Mouse (Mus musculus): Measurements from ENCODE around the gene Cacna2d3. TPM values are rescaled to one million over a fixed set of nuclear protein-coding genes. Genes with fewer than 3 reads are reported as not detected.

The Cacna2d3 gene
- total RNA-seq (2021): under 1 TPM; 0.23 to 0.31 TPM

DNA sequence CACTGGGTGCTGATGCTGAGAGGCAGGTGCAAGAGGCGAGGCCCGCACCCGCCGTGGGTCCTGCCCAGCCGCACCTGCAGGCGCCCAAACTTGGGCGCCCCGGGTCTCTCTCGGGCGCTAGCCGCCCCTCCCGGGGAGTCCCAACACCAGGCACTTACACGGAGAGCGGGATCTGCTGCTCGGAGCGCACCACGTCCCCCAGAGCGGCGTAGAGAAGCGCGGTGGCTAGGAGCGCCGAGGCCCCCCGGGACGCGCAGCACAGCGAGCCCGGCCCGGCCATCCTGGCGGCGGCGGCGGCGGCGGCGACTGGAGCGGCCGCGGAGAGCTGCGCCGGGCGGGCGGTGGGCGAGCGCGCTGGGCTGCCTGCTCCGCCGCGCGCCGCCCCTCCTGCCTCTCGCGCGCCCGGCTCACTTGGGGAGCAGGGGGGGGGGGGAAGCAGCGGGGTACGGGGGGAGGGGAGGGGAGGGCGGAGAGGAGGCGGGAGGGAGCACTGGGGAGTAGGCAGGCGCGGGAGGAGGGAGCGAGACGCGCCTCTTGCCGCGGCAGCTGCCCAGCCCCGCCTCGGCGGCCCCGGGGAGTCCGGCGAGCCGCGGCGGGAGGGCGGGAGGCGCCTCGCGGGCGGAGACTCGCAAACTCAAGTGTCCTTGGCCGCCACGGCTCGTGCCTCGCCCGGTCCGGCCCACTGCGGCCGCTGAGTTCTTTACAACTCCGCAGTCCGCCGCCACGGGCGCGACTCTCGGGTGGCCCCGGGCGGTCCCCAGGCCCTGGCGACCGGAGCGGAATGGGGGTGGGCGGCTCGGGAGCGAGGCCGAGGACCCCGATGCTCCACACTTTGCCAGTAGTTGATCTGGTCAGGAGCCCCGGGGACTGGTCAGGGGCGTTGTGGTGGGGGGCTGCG lies at the start of gene Cacna2d3:
TSS of gene Cacna2d3 (minus strand) at position 377 of the 898 bp plus-strand sequence.
- DNase-seq: peak; percentile 40

DNA sequence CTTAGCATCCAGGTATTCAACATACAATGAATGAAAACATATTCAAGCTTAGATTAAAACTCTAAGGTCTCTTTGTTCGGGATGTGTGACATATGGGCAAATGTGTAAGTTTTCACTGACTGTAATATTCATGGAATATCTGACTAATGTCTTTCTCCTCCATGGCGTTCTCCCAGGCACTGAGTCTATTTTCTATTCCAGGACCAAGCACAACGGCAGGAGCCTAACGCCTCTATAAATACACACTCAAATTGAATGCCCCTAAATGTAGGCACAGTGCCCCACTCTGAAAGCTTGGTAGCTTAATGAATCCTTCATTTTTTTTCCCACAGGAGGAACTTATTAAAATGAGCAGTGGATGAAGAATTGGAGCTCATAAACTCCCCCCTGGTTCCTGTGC lies 47.8 kb upstream of the Cacna2d3 start:
- DNase-seq: no peak

DNA sequence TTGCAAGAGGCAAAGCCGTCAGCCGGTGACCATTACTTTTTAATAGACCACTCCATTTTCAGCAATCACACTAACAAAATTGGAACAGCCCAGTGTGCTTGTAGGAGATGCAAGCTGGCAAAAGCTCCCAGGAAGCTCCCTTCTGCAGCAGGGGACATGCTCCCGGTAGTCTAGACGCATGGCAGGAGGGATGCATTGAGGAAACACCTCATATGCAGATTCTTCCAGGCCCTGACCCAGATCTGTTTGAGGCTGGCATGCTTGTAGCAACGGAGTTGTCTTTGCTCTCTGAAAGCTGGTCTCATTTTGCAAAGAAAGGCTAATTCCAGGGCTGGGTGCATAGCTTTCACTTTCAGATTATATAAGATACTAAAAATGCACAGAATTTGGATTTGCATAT lies 31.2 kb upstream of the Cacna2d3 start:
- no peak for DNase-seq

DNA sequence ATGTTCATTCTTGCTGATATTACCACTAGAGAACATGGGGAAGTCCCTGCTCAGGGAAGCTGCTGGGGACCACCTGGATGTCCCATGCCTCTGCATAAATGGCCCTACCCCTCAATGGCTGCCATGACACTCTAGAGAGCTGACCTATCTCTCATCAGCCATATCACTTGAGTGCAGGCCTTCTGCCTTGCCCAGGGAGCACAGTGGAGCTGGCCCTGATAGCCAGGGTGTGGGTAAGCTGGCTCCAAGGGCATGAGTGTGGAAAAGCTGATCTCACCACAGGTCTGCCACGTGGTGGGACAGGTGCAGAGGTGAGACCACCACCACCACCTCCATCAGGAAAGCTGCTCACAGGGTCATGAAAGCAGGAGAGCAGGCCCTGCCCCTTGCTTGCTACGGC lies 17.1 kb upstream of the Cacna2d3 start:
- DNase-seq: no peak

DNA sequence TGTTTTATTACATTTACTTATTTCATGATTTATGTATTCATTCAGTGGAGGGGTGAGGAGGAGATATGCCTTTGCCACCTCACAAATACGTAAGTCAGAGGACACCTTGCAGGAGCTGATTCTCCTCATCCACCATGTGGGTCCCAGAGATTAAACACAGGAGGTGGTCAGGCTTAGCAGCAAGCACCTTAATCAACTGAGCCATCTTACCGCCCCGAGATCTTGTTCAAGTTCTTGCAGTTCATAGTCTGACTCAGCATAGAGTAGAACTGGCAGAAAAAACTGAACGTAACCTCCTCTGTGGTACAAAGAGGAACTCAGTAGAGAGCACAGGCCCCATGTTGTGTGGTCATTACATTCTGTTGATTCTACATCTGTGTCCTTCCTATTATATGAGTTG lies 8.6 kb upstream of the Cacna2d3 start:
- no peak for DNase-seq

DNA sequence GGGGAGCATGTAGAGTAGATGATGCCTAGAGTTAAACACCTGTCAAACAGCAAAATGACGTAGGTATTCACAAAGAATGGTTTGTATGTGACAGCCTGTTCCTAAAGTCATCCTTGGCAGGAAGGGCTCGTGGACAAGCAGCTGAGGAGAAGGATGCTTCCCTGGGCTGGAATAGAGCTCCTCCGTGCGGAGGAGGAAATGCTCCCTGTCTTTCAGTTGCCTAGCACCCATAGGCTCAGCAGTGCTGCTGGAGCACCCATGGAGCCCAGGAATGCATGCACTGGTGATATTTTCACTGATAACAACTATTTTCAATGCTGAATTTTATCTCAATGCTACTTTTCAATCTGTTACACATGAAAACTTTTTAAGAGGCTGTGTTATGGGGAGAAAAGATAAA lies 7.3 kb upstream of the Cacna2d3 start:
- no peak for DNase-seq

DNA sequence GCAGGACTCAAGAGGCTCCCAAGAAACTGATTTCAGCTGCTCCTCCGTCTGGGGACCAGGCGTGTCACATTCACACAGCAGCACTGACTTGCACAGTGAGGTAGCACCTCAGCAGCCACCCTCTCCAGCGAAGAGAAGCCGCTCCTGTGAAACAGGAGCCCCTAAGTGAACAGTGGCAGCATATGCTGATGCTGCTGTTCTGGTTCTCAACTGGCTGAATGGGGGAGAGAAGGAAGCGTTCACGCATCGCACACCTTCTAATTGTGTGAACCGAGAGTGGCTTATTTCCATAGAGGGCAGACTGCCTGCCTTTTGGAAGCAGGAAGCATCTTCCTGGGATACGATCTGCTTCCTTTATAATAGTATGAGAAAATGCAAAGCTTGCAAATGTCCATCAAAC lies 5.9 kb upstream of the Cacna2d3 start:
- no peak for DNase-seq

DNA sequence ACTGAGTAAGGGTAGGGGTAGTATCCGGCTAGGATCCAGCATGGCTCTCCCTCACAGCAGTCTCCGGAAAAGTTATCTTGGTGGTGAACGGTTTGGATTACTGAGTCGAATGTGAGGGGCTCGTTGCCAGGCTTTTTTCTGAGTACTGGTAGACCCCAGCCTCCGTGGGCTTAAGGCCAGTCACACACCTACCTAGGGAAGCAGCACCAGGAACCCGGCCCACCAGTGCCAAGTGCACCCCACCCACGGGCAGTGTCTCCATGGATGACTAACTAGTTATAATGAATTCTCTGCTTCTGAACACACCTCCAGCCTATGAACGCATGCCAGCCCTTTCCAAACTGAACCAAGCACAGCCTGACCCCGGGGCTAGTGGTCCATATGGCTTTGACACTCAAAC lies 1.6 kb upstream of the Cacna2d3 start:
- DNase-seq: no peak

DNA sequence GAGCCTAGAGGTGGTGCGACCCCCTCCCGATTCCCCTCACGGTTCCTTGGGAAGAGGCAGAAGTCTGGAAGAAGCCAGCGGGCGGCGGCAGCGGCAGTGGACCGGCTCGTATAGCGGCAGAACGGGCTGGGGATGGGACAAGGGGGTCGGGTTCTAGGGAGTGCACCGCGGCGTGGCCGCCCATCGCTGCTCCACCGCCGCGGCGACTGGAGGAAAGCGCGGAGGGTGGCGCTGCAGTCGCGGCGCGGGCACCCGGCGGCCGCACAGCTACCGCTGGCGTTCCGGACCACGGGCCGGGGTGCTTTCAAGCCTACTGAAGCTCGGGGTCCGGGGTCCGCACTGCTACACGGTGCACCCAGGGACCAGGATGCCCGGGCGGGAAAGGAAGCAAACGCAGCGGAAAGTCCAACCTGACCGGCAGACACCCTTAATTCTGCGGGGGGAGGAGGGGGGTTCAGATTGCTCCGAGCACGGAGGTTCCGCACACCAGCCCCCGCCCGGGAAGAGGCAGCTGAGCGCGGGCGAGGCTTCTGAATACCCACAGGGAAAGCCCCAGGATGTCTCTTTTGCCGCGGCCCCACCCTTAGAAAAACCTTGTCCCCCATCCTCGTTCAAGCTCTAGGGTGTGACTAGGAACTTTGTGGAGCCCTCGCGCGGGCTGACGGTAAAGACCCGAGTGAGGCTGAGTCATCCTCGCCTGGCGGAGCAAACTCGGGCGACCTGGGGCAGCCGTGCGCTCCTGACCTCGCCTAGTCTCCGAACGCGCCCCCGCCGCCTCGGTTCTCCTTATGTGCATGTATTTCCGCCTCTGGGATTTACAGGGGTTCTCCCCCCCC lies 940 bp upstream of the Cacna2d3 start:
- DNase-seq: peak; percentile 12

DNA sequence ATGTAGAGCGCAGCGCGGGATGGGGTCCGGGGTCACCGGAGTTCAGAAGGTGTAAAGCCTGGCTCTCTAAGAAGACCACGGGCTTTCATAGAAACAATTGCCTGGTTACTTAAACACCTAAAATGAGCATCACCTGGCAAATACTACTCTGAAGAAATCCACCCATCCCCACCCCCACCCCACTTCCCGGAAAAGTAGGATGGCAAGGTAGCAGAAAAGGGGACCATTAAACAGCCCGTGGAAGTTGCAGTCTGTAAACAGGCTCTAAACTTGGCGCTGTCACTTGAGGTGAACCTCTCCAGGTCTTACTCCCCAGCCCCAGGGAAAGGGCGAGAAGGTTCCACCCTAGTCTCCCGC lies 555 bp downstream of the Cacna2d3 start:
- no peak for DNase-seq

DNA sequence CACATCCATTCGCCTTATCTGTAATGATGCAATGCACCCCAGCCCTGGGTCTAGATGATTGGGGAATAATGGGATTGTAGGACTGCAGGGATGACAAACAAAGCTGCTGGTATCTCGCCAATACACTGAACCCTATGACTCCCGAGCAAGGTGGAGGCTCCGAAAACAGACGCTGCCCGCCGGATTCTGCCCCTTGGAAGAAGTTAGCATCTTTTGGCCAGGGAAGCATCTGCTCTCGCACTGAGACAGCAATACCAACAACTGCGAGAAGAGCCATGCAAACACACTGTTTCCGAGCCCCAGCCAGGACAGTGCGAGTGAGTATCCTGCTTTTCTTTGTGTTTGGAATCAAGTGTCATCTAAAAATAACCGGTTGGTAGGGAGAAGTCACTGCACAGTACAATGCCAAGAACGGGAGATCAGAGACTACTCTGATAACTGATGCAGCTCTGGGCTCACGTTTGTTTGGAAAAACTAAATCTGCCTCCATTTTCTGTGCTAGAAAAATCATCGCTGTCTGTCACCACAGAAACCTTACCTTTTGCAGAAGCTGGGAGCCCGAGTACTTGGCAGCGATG lies 1.2 kb downstream of the Cacna2d3 start:
- no peak for DNase-seq

DNA sequence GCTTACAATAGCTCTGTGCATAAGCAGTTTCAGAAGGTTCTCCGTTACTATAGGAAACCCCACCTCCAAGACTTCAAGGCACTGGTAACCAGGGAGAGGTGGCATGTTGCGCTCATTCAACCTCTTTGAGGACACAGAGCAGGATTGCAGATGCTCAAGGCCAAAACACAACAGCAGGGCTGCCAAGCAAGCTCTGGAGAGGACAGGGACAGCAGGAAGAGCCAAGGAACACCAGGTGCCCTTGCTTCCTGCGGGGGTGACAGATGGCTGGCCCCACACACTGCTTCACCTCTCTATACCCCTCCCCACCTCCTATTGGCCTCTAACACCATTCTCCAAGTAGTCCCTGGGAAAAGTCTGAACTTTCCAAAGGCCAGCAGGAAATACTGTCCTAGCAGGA lies 9.0 kb downstream of the Cacna2d3 start:
- DNase-seq: no peak

DNA sequence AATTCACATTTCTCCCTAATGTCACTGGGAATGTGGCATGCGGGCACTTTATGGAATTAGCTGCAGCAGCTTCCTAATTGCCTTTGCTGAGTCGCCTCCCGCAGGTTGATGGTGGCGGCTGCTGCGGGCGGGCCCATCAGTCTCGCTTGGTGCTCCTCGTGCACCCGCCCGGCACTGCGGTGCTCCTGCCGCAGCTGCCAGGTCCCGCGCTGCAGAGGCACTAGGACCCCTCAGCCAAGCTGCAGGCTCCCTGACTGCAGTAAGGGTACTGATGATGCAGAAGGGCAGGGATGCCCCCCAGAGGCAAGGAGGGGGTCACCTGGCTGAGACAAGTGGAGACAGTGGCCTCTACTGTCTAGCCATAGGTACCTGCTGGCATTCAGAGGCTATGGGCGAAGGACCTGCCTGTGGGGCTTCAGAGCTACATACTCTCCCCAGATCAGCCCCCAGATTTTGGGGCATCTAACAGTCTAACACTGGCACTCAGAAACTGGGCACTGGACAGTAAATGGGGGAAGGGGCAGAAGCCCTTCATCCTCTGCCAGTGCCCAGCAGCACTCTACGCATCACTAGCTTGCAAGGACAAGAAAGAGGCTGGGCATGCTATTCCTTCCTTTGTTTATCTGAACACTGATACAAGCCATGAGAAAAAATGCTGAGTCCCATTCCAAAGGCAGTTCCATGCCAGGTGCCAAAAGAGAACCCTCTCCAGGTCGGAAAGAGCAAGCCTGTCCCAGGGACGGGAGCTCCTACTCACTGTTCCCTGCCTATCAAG lies 13.9 kb downstream of the Cacna2d3 start:
- DNase-seq: no peak

DNA sequence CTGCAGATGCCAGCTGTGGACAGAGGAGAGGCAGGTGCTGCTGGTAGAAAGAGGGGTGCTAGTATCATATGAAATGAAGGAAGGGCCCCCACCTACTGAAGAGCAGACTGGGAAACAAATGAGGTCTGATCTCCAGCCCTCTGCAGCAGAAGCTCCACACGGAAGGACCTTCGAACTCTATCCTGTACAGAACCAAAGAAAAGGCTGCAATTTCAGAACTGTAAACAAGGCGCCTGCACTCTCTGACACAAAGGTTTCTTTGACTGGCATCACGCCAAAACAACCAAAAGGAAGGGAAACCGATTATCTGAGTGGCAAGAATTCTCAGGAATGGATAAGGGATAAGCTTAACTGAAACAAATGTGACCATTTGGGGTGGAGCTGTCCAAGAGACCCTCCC lies 18.9 kb downstream of the Cacna2d3 start:
- DNase-seq: no peak

DNA sequence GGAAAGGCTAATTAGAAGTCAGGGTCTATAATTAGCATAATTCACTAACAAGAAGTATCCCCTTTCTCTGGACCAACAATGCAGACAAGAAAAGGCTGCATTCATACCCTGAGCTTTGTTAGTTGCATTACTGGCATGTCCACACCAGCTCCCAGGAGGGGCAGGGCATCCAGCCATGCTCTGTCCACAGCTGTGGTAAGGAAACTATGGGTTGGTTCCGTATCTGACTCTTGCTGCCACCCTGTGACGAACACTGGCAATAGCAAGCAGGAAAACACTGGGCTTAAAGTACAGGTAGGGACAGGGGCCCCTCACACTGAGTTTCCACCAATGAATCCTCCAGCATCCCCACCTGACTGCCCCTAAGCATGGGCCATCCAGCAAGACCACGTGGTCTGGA lies 25.5 kb downstream of the Cacna2d3 start:
- DNase-seq: peak; percentile 41

DNA sequence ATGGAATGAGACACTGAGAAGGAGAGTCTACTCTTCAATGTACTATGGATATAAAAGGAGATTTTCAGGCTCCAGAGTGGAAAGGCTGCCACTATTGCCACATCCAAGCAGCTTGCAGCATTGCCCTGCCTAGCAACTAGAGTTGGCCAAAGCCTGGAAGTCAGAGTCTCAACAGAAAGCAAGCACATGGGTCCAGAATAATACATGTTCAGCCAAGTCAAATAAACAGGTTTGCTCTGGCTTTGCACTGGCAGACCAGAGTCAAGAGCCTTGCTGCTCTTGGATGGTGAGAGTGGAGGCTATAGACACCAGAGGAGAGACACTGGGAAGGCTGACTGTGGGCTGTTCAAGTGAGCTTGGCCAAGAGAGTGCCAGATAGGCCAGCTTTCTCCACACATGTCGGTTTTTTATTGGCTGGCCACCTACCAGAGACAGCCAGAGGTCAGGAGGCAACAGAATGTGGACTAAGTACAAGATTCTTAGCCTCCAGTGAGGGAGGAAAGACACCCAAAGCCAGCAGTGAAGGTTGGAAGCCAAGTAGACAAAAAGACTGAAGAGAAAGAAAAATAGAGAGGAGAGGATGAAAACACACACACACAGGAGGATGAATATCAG lies 49.1 kb downstream of the Cacna2d3 start:
- DNase-seq: no peak

DNA sequence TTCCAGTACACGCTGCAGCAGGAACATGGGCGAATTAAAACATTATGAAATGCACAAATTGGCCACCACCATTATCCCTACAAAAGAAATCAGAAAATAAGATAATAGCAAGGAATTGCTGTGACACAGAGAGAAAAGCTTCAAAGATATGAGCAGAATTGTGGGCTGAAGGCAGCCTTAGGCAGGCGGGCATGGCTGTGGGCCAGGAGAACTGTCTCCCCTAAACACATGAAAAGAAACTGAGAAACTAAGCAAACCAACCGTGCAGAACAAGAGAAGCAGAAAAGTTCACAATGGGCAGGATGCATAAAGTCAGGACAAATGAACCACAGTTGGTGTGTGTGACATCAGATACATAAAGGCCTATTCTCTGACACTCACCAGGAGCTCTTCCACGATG lies 51.8 kb downstream of the Cacna2d3 start:
- DNase-seq: no peak

DNA sequence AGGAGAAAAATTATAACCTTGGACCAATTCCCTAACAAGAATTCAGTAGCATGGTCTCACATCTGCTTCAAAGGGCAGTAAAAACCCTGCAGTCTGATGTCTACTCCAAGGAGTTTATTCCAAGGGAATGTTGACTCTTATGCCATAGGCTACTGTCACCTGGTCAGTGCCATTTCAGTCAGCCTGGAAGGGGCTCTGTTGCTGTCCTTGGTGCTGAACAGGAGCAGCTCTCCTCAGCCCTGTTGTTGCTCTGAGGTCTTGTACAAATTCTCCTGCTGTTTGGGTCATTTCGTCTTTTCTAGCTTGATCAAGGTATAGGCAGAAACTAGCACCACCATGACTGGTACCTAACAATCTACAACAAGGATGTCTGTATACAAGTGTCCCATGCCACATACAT lies 64.7 kb downstream of the Cacna2d3 start:
- peak; percentile 67 for DNase-seq

DNA sequence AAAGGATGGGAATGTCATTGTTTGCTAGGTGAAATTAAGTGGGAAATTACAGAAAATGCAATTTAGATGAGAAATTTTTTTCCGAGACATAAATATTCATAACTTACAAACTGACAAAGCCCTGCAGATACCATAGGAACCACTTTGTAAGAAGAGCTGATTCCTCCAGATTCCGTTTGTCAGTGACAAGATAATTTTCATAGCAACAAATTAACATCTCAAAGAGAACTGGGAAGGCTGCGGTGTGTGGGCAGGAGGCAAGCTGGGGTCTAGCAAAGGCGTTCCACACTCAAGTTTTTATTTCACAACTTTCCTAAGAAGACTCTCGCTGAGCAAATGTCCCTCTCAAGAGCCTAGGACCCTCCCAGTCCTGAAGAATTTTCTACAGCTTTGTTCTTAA lies 71.1 kb downstream of the Cacna2d3 start:
- no peak for DNase-seq

DNA sequence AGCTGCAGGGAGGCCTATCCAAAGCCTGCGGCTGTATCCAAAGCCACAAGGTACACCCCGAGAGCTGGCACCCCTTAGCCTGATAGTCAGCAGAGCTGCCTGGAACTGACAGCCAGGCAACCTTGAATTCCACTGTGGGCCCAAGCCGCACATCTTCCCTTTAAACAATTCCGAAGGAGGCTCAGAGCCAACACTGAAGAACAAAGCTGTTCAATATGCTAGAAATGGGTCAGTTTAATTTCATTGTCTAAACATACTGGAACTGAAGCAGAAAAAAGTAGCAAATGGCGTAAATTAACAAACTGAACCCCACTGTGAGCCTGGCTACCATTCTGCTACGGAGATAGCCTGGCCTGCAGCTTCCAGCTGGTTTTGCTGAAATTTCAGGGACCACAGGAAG lies 72.9 kb downstream of the Cacna2d3 start:
- DNase-seq: no peak

DNA sequence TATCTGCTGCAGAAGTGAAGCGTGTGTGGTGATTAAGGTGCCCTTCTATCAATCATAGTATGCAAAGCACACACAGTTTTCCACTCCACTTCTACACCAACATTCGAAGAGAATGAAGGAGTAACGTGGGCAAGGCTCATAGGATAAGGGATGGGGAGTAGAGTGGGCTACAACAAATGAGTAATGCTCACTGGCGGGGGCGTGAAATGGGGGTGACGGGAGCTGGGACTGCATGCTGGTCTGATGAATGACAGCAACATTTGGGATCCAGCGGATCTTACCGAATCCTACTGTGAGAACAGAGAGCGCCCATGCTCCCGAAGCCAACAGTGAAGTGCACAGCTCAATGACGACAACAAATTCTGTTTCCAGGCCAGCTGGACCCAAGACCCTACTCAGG lies 76.2 kb downstream of the Cacna2d3 start:
- DNase-seq: no peak

DNA sequence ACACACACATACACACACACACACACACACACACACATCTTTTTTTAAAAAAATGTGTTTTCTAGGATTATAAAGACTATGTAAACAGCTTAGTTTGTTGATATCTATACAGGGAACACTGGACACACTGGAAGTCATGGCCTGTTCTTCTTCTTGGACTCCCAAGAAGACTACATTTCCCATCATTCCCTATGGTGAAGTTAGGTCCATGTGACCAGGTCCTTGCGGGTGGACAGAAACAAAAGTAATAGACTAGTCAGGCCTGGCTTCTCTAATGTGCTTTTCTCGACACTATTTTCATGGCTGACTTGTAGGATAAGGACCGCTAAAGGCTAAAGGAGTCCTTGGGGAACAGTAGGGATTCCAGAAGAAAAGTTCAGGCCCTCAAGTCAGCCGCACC lies 78.4 kb downstream of the Cacna2d3 start:
- DNase-seq: no peak
